Mouse (Mus musculus) ES-E14 (cell line): Measurements from ENCODE around the gene Cradd.

Experiments
- CHD2 ChIP-seq: IDR thresholded peaks from 2 replicates; pipeline ENCODE4 v1.6.1; 2014; ENCODE audit warnings: mild to moderate bottlenecking, low read depth, low read length, inconsistent platforms
- HCFC1 ChIP-seq: IDR thresholded peaks from 2 replicates; pipeline ENCODE4 v1.6.1; 2012; ENCODE audit warnings: low read length, inconsistent platforms, borderline replicate concordance; ENCODE audit not compliant: insufficient read depth
- MAFK ChIP-seq: IDR thresholded peaks from 2 replicates; pipeline ENCODE4 v1.6.1; 2014; ENCODE audit warnings: mild to moderate bottlenecking, low read depth, low read length, inconsistent platforms; ENCODE audit not compliant: insufficient read depth
- ZC3H11A ChIP-seq: IDR thresholded peaks from 2 replicates; pipeline ENCODE4 v1.6.1; 2012; ENCODE audit warnings: low read depth, mild to moderate bottlenecking, inconsistent platforms, low read length, borderline replicate concordance
- ZNF384 ChIP-seq: IDR thresholded peaks from 2 replicates; pipeline ENCODE4 v1.6.1; 2012; ENCODE audit warnings: low read depth, low read length, inconsistent platforms

DNA sequence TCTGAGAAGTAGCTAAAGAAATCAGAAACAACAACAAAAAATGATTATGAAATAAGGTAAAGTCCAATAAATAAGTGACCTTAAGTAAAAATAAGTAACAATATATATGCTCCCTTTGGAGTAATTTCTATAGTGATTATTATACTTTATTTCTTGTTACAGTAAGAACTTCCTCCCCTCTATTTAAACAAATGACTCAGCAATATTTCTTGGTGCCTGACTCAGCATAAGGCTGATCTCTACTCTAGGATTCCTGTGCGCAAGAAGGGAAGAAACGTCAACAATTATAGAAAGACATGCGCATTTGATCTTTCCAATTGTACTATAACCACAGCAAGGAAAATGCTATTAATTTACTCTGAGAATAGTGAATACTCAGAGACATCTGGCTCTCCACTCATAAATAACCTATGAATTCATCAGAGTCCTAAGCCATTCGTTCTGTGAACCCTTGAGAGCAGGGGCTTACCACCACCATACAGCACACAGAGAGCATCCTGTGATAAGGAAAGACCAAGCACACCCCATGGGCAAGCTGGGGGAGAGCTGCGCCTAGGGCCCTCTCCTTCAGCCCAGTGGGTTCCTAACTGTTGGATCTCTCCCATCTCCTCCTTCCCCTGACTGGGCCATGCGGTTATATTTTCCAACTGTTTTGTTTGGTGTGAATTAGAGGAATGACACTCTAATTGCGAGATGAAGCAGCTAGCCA, 113.1 kb downstream of the Cradd start:
- TF ChIP-seq MAFK (peak; percentile 88), ZC3H11A (no peak), CHD2 (no peak), HCFC1 (no peak), ZNF384 (no peak)
